Mouse (Mus musculus) spleen, adult 2 months (tissue): ENCODE results near the gene Prph2. TPM values are rescaled to one million over a fixed set of nuclear protein-coding genes. Genes with fewer than 3 reads are reported as not detected.

Experiments used
- DNase-seq, 2 experiments: peaks; one replicate each; pipeline versions ENCODE4 v3.0.0 to v3.0.0-alpha.2; 2012 to 2021; ENCODE audit warnings: low spot score in 2 of 2, low read depth in 1 of 2
- H3K27ac ChIP-seq: fragments of 200-500 bp; 2 replicates; pipeline ENCODE4 v1.5.1; 2012; ENCODE audit warnings: low read length, inconsistent platforms; ENCODE audit not compliant: insufficient read depth
- H3K27me3 ChIP-seq: fragments of 200-500 bp; 2 replicates; pipeline ENCODE4 v1.6.1; 2012; ENCODE audit warnings: mild to moderate bottlenecking, moderate library complexity, low read length, inconsistent platforms; ENCODE audit not compliant: control insufficient read depth, insufficient read depth
- H3K36me3 ChIP-seq: fragments of 200-500 bp; 2 replicates; pipeline ENCODE4 v1.6.1; 2012; ENCODE audit warnings: mild to moderate bottlenecking, low read length, inconsistent platforms; ENCODE audit not compliant: control insufficient read depth, insufficient read depth
- H3K4me1 ChIP-seq: fragments of 200-500 bp; 2 replicates; pipeline ENCODE4 v1.6.1; 2011; ENCODE audit warnings: inconsistent platforms; ENCODE audit not compliant: control insufficient read depth, insufficient read depth, insufficient read length
- H3K4me3 ChIP-seq: fragments of 200-500 bp; 2 replicates; pipeline ENCODE4 v1.5.1; 2011; ENCODE audit warnings: mild to moderate bottlenecking, inconsistent platforms; ENCODE audit not compliant: insufficient read depth, insufficient read length; ENCODE audit errors: extremely low read depth
- CTCF ChIP-seq: fragments of 200-500 bp; IDR thresholded peaks from 2 replicates; pipeline ENCODE4 v1.5.1; 2011; ENCODE audit warnings: mild to moderate bottlenecking, inconsistent platforms; ENCODE audit not compliant: insufficient read depth, insufficient read length, insufficient replicate concordance; ENCODE audit errors: extremely low read depth
- POLR2A ChIP-seq: fragments of 200-500 bp; IDR thresholded peaks from 2 replicates; pipeline ENCODE4 v1.6.1; 2011; ENCODE audit warnings: low read depth, low read length, inconsistent platforms
- WGBS: fragments of 180-500 bp; shearing (Covaris S2); methylation state at CpG from one replicate; pipeline ENCODE4 v1.1.7; 2018; 5-methylcytosine and 5-hydroxymethylcytosine counted together
- polyA plus RNA-seq: library from polyadenylated mRNA; depleted of rRNA; stranded (reverse); fragments of >200 nt; gene quantifications from 2 replicates; pipeline ENCODE4 v1.2.3, GENCODE M21; 2012

The Prph2 gene
- polyA plus RNA-seq, 1 experiment = not detected

DNA sequence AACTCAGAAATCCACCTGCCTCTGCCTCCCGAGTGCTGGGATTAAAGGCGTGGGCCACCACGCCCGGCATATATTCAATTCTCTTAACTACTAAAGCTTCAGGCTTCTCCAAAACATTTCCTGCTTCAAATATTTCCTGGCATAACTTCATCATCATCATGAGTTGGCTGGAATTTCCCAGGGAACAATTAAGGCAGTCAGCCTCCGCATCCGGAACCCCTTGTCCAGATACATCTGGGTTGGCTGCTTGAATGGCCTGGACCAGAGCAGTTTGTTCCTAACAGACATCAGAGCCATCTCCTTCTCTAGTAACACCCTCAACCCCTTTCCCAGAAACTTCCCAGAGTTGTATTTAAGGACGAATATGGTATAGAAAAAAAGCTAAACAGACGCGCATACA lies 14.8 kb upstream of the Prph2 start:
- WGBS = 92% methylated on average over 9 of the region's 9 CpGs
- no peaks in the 10 kb centered on the region for H3K36me3 ChIP-seq
- H3K4me3 ChIP-seq = no peak overlapping the region
- no peaks in the 10 kb centered on the region for H3K27me3 ChIP-seq
- peaks cover 10% of the 10 kb centered on the region for H3K4me1 ChIP-seq
- TF ChIP-seq POLR2A (no peak), CTCF (no peak)
- DNase-seq = no peak
- no peak overlapping the region for H3K27ac ChIP-seq

DNA sequence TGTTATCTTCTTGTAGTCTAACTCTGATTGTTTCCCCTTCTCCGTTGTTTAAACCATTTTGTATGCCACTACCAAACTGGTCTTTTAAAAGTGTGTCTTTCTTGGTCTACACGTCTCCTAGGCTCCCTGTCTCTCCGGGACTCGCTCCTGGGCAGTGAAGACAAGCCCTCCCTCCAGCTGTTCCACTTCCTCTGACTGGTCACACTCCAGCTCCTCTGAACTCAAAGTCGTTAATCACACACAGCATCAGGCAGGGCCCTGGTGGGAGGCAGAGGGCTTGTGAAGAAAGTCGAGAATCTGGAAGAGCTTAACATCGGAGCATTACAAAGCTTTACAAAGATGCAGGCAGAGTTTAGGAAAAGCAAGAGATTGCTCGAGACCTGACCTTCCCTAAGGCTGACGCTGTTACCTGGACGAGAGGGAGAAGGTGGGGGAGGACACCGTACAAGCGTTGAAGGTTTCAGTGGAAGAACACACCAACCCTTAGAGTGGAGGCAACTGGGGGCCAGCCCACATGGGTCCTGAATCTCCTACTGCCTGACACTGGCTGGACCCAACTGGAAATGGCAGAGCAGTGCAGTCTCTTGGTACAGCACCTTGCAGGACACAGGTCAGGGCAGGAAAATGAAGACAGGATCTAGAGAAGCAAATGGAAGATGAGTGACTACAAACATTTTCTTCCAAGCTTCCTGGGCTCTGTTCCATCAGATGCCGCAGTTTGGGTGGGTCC lies 12.9 kb upstream of the Prph2 start:
- H3K4me1 ChIP-seq = peaks cover 3% of the 10 kb centered on the region
- no peaks in the 10 kb centered on the region for H3K36me3 ChIP-seq
- no peak overlapping the region for H3K27ac ChIP-seq
- no peak overlapping the region for H3K4me3 ChIP-seq
- peak in 1 of 2 experiments; percentile 43 for DNase-seq
- 54% methylated on average over 13 of the region's 13 CpGs for WGBS
- TF ChIP-seq CTCF (no peak), POLR2A (no peak)
- H3K27me3 ChIP-seq = no peaks in the 10 kb centered on the region

DNA sequence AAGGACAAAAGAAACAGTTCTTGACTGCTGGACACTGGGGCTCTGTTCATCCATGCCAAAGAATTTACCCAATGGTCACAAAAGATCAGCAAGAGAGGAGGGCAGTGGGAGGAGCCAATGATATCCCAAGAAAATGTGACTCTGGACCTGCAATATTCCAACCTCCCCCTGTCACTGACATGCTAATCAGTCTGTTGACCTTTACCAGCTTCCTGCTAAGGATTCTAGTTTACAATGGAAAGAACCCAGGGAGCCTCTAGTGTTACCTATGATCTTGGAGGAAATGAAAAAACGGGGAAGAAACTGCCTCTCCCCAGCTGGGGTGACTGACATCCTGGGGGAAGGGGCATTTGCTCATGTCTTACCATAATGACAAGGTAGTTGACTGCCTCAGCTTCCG lies 9.3 kb upstream of the Prph2 start:
- TF ChIP-seq CTCF (no peak), POLR2A (no peak)
- 67% methylated on average over 2 of the region's 2 CpGs for WGBS

DNA sequence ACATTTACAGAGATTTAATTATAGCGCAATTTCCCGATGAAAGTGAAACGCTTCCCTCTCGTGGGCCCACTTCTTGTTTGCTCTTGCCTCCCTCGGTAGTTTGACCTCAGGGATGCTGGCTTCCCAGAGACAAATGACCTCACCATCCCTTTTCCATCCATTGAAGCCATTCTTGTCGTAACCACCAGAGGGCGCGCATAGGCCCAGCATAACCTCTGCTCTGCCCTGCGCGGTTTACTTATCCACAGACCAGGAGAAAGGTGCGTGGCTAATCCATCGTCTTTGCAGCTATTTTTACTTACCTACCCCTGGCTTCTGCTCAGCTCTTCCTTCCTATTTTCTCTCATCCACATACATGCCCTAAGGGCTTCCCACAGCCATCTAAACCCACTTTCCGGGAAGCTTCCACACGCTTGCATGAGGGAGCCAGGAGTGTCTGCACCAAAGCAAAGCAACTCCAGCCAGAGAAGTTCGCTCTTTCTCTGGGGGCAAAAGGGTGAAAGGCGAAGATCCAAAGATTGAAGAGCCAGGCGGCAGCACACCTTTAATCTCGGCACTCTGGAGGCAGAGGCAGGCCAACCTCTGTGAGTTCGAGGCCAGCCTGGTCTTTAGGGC lies 6.3 kb upstream of the Prph2 start:
- TF ChIP-seq POLR2A = no peak
- peak; percentile 79; the same call in 1 of the 2 replicates for TF ChIP-seq CTCF
- no peak overlapping the region for H3K27ac ChIP-seq
- no peaks in the 10 kb centered on the region for H3K4me1 ChIP-seq
- H3K36me3 ChIP-seq = no peaks in the 10 kb centered on the region
- H3K4me3 ChIP-seq = no peak overlapping the region
- peak; percentile 41 to 65 for DNase-seq
- WGBS = 28% methylated on average over 19 of the region's 19 CpGs
- H3K27me3 ChIP-seq = no peaks in the 10 kb centered on the region

More for the DNA sequence above, 9.3 kb upstream of the Prph2 start:
- Histone ChIP-seq H3K4me1 (no peaks in the 10 kb centered on the region), H3K4me3 (no peak overlapping the region), H3K27ac (no peak overlapping the region), H3K27me3 (no peaks in the 10 kb centered on the region), H3K36me3 (no peaks in the 10 kb centered on the region)
- DNase-seq = no peak

DNA sequence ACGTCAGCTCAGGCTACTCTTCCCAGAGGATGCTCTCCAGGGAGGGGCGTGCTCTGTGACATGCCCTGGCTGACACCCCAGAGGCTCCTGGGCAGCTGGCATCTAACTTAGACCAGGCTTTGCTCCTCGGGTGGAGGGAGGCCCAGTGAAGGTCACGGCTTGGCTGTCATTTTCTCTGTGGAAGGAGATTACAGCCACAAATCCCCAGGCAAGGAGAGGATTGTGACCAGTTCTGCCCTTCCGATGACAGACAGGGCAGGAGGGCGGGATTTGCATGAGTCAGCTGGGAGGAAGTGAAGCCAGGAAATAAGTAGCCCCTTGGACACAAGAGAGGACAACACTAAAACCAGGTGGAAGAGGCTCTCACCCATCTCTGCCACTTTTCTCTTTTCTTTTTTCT lies 2.1 kb downstream of the Prph2 start:
- Histone ChIP-seq H3K4me3 (no peak overlapping the region), H3K27ac (no peak overlapping the region), H3K36me3 (no peaks in the 10 kb centered on the region), H3K27me3 (no peaks in the 10 kb centered on the region; the same call in 1 of the 2 replicates), H3K4me1 (no peaks in the 10 kb centered on the region)
- WGBS = 51% methylated on average over 6 of the region's 6 CpGs
- no peak for DNase-seq
- no peak for TF ChIP-seq CTCF
- TF ChIP-seq POLR2A = no peak

DNA sequence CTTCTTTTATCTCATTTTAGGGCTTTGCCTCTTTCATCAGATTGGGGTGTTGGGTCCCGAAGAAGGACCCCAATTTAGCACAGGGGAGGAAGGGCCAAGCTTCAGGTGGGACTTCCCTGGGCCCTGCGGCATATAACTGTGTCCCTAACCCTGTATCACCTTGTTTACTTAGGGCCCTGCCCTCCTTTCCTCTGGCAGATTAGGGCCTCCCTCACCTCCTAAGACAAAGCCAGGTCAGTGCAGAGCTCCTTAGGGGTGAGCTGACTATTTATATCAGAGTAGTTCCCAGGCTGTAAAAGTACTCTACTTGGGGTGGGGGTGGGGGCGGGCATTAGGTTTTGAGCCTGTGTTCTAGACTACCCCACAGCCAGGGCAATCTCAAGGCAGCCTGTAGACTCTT lies 4.9 kb downstream of the Prph2 start:
- WGBS = 78% methylated on average over 3 of the region's 3 CpGs
- no peak for DNase-seq

DNA sequence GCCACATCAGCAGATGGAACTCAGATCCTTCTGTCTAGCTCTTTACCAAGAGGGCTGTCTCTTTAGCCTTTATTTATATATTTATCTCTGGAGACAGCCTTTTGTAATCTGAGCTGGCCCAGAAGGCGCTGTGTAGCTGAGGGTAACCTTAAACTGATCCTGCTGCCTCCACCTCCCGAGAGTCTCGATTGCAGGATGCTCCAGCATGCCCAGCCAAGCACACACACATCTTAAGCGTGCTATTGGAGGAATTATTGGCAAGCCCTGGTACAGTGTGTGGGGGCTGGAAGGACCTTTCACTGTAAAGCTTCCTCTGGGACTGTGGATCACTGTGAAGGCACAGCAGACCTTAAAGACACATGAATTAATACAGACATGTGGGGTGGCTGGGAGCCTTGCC lies 8.7 kb downstream of the Prph2 start:
- no peak for DNase-seq
- Histone ChIP-seq H3K4me1 (no peaks in the 10 kb centered on the region), H3K27me3 (no peaks in the 10 kb centered on the region), H3K36me3 (no peaks in the 10 kb centered on the region), H3K27ac (no peak overlapping the region), H3K4me3 (no peak overlapping the region)
- TF ChIP-seq POLR2A (no peak), CTCF (no peak)
- 53% methylated on average over 4 of the region's 4 CpGs for WGBS

More for the DNA sequence above, 4.9 kb downstream of the Prph2 start:
- Histone ChIP-seq H3K36me3 (no peaks in the 10 kb centered on the region), H3K4me1 (no peaks in the 10 kb centered on the region), H3K27ac (no peak overlapping the region), H3K27me3 (no peaks in the 10 kb centered on the region; the same call in 1 of the 2 replicates), H3K4me3 (no peak overlapping the region)
- TF ChIP-seq CTCF (no peak), POLR2A (no peak)
